Mouse (Mus musculus) embryonic facial prominence, embryonic 15.5 days (tissue): ENCODE results near the gene Slc24a3. TPM values are rescaled to one million over a fixed set of nuclear protein-coding genes. Genes with fewer than 3 reads are reported as not detected.

Experiments used
- ATAC-seq: fragments of 200-750 bp; cut with Nextera tagmentation; 2 replicates; pipeline ENCODE4 v1.8.0; 2017; ENCODE audit warnings: low read depth, moderate TSS enrichment; ENCODE audit not compliant: insufficient number of reproducible peaks, low FRiP score, low TSS enrichment
- H3K27ac ChIP-seq: fragments of 300-500 bp; sonication (generic); replicated peaks from 2 replicates; pipeline ENCODE4 v1.5.1; 2015; ENCODE audit warnings: mild to moderate bottlenecking, inconsistent platforms
- H3K27me3 ChIP-seq: fragments of 300-500 bp; sonication (generic); 2 replicates; pipeline ENCODE4 v1.6.1; 2015; ENCODE audit warnings: inconsistent platforms
- H3K36me3 ChIP-seq: fragments of 300-500 bp; sonication (generic); 2 replicates; pipeline ENCODE4 v1.6.1; 2015; ENCODE audit warnings: mild to moderate bottlenecking, inconsistent platforms
- H3K4me1 ChIP-seq: fragments of 300-500 bp; sonication (generic); 2 replicates; pipeline ENCODE4 v1.6.1; 2015; ENCODE audit warnings: inconsistent platforms
- H3K4me2 ChIP-seq: fragments of 300-500 bp; sonication (generic); replicated peaks from 2 replicates; pipeline ENCODE4 v1.6.1; 2015; ENCODE audit warnings: mild to moderate bottlenecking, inconsistent platforms
- H3K4me3 ChIP-seq: fragments of 300-500 bp; sonication (generic); replicated peaks from 2 replicates; pipeline ENCODE4 v1.5.1; 2015; ENCODE audit warnings: mild to moderate bottlenecking, inconsistent platforms
- H3K9ac ChIP-seq: fragments of 300-500 bp; sonication (generic); 2 replicates; pipeline ENCODE4 v1.6.1; 2015; ENCODE audit warnings: inconsistent platforms
- H3K9me3 ChIP-seq: fragments of 300-500 bp; sonication (generic); replicated peaks from 2 replicates; pipeline ENCODE4 v1.6.1; 2016; ENCODE audit warnings: inconsistent platforms
- WGBS: fragments of 180-500 bp; shearing (Covaris S2); methylation state at CpG from one replicate; pipeline ENCODE4 v1.1.7; 2015; 5-methylcytosine and 5-hydroxymethylcytosine counted together
- polyA plus RNA-seq: library from polyadenylated mRNA; unstranded; fragments of >200 nt; fragmentation: Nextera tagmentation; extraction: Ambion mirVana; gene quantifications from 2 replicates; pipeline ENCODE4 v1.2.1, GENCODE M21; 2015

Gene Slc24a3
- polyA plus RNA-seq, 1 experiment from 2014 or later = 3.4 TPM

- Histone ChIP-seq H3K4me1 (peaks cover 14% of the 10 kb centered on the region), H3K9me3 (no peaks in the 10 kb centered on the region), H3K27ac (peak overlapping the region; percentile 19; the same call in 1 of the 2 replicates), H3K27me3 (no peaks in the 10 kb centered on the region), H3K4me3 (no peak overlapping the region), H3K9ac (no peak overlapping the region), H3K4me2 (no peak overlapping the region), H3K36me3 (no peaks in the 10 kb centered on the region)
- WGBS = 57% methylated on average over 5 of the region's 5 CpGs
- ATAC-seq = no peak
Measured at GRCm38 (mm10) chr2:145633811-145634210, 466.3 kb downstream of the Slc24a3 start.

- H3K4me2 ChIP-seq = no peak overlapping the region
- no peak overlapping the region for H3K9ac ChIP-seq
- H3K4me3 ChIP-seq = no peak overlapping the region
- no peak overlapping the region for H3K27ac ChIP-seq
- no peaks in the 10 kb centered on the region for H3K4me1 ChIP-seq
- H3K36me3 ChIP-seq = no peaks in the 10 kb centered on the region
- no peaks in the 10 kb centered on the region for H3K27me3 ChIP-seq
- H3K9me3 ChIP-seq = no peaks in the 10 kb centered on the region
- WGBS = 78% methylated on average over 21 of the region's 21 CpGs
- no peak for ATAC-seq
Measured at GRCm38 (mm10) chr2:145640255-145640984, 472.9 kb downstream of the Slc24a3 start.

- Histone ChIP-seq H3K27me3 (no peaks in the 10 kb centered on the region), H3K4me3 (no peak overlapping the region), H3K27ac (no peak overlapping the region), H3K9ac (no peak overlapping the region), H3K4me1 (no peaks in the 10 kb centered on the region), H3K36me3 (no peaks in the 10 kb centered on the region), H3K4me2 (no peak overlapping the region), H3K9me3 (no peaks in the 10 kb centered on the region)
- WGBS = 35% methylated on average over 12 of the region's 12 CpGs
- no peak for ATAC-seq
Measured at GRCm38 (mm10) chr2:145655373-145655960, 487.9 kb downstream of the Slc24a3 start.

GRCm38 (mm10) chr2:145656121-145656520 is 488.6 kb downstream of the Slc24a3 start:
- H3K27ac ChIP-seq = no peak overlapping the region
- no peak overlapping the region for H3K4me3 ChIP-seq
- no peaks in the 10 kb centered on the region for H3K4me1 ChIP-seq
- H3K4me2 ChIP-seq = no peak overlapping the region
- H3K36me3 ChIP-seq = no peaks in the 10 kb centered on the region
- H3K27me3 ChIP-seq = no peaks in the 10 kb centered on the region
- ATAC-seq = no peak
- no peaks in the 10 kb centered on the region for H3K9me3 ChIP-seq
- H3K9ac ChIP-seq = no peak overlapping the region
- WGBS = 57% methylated on average over 3 of the region's 3 CpGs

- no peak overlapping the region for H3K27ac ChIP-seq
- no peaks in the 10 kb centered on the region for H3K4me1 ChIP-seq
- no peaks in the 10 kb centered on the region for H3K36me3 ChIP-seq
- no peaks in the 10 kb centered on the region for H3K9me3 ChIP-seq
- WGBS = 30% methylated on average over 1 of the region's 1 CpGs
- H3K4me2 ChIP-seq = no peak overlapping the region
- no peak overlapping the region for H3K9ac ChIP-seq
- no peak for ATAC-seq
- H3K27me3 ChIP-seq = no peaks in the 10 kb centered on the region
- H3K4me3 ChIP-seq = no peak overlapping the region
Measured at GRCm38 (mm10) chr2:145656716-145657115, 489.2 kb downstream of the Slc24a3 start.

- Histone ChIP-seq H3K9ac (no peak overlapping the region), H3K4me3 (no peak overlapping the region), H3K9me3 (no peaks in the 10 kb centered on the region), H3K27me3 (no peaks in the 10 kb centered on the region), H3K4me1 (no peaks in the 10 kb centered on the region), H3K36me3 (no peaks in the 10 kb centered on the region), H3K27ac (no peak overlapping the region), H3K4me2 (no peak overlapping the region)
- no peak; the same call in 1 of the 2 replicates for ATAC-seq
- 74% methylated on average over 6 of the region's 7 CpGs for WGBS
Measured at GRCm38 (mm10) chr2:145661242-145661641, 493.7 kb downstream of the Slc24a3 start.

GRCm38 (mm10) chr2:145663899-145664298 is 496.3 kb downstream of the Slc24a3 start:
- Histone ChIP-seq H3K4me3 (no peak overlapping the region), H3K4me2 (no peak overlapping the region), H3K27me3 (no peaks in the 10 kb centered on the region), H3K36me3 (no peaks in the 10 kb centered on the region), H3K27ac (no peak overlapping the region), H3K9ac (no peak overlapping the region), H3K9me3 (no peaks in the 10 kb centered on the region), H3K4me1 (no peaks in the 10 kb centered on the region)
- 77% methylated on average over 7 of the region's 7 CpGs for WGBS
- no peak for ATAC-seq

GRCm38 (mm10) chr2:145664311-145664710 is 496.8 kb downstream of the Slc24a3 start:
- no peaks in the 10 kb centered on the region for H3K4me1 ChIP-seq
- no peaks in the 10 kb centered on the region for H3K36me3 ChIP-seq
- H3K27ac ChIP-seq = no peak overlapping the region
- H3K9me3 ChIP-seq = no peaks in the 10 kb centered on the region
- no peak overlapping the region for H3K4me3 ChIP-seq
- H3K27me3 ChIP-seq = no peaks in the 10 kb centered on the region
- ATAC-seq = no peak
- H3K4me2 ChIP-seq = no peak overlapping the region
- H3K9ac ChIP-seq = no peak overlapping the region
- WGBS = 74% methylated on average over 2 of the region's 2 CpGs

- no peaks in the 10 kb centered on the region for H3K36me3 ChIP-seq
- ATAC-seq = no peak
- no peaks in the 10 kb centered on the region for H3K9me3 ChIP-seq
- no peak overlapping the region for H3K4me3 ChIP-seq
- no peaks in the 10 kb centered on the region for H3K4me1 ChIP-seq
- no peaks in the 10 kb centered on the region for H3K27me3 ChIP-seq
- H3K4me2 ChIP-seq = no peak overlapping the region
- 59% methylated on average over 4 of the region's 4 CpGs for WGBS
- H3K9ac ChIP-seq = no peak overlapping the region
- no peak overlapping the region for H3K27ac ChIP-seq
Measured at GRCm38 (mm10) chr2:145668135-145668534, 500.6 kb downstream of the Slc24a3 start.

GRCm38 (mm10) chr2:145670131-145670530 is 502.6 kb downstream of the Slc24a3 start:
- Histone ChIP-seq H3K27me3 (no peaks in the 10 kb centered on the region), H3K4me3 (no peak overlapping the region), H3K9ac (no peak overlapping the region), H3K4me2 (no peak overlapping the region), H3K36me3 (no peaks in the 10 kb centered on the region), H3K27ac (no peak overlapping the region), H3K4me1 (peaks cover 12% of the 10 kb centered on the region), H3K9me3 (no peaks in the 10 kb centered on the region)
- 63% methylated on average over 4 of the region's 4 CpGs for WGBS
- no peak for ATAC-seq

GRCm38 (mm10) chr2:145674496-145675141 is 507.1 kb downstream of the Slc24a3 start:
- 2% methylated on average over 23 of the region's 23 CpGs for WGBS
- ATAC-seq = peak; percentile 35
- Histone ChIP-seq H3K4me3 (peak overlapping the region; percentile 66), H3K9ac (peak overlapping the region; percentile 71), H3K27ac (peak overlapping the region; percentile 83), H3K4me1 (peaks cover 22% of the 10 kb centered on the region), H3K9me3 (no peaks in the 10 kb centered on the region), H3K4me2 (peak overlapping the region; percentile 92), H3K27me3 (no peaks in the 10 kb centered on the region), H3K36me3 (no peaks in the 10 kb centered on the region)
